8 mouse cellular contexts compared by ENCODE assay signal in genomic region chr10:76530922-76531321, GRCm38 (mm10). TPM values are rescaled to one million over a fixed set of nuclear protein-coding genes. Genes with fewer than 3 reads are reported as not detected.
DNase-seq lines count a peak whose midpoint lies in the region; ATAC-seq lines count a peak whose summit lies in the region.

No protein-coding gene starts in this region.

- H3K4me3 ChIP-seq in kidney, embryonic 15.5 days (replicated peaks), result peak overlapping the region; percentile 75
- H3K4me3 ChIP-seq in embryonic facial prominence, embryonic 11.5 days (ENCODE audit: low read depth, low read length), result peak overlapping the region; percentile 51
- H3K4me3 ChIP-seq in intestine, embryonic 15.5 days (replicated peaks), result peak overlapping the region; percentile 71

- peak overlapping the region; percentile 92 for H3K4me2 ChIP-seq in kidney, embryonic 15.5 days
- H3K4me2 ChIP-seq in embryonic facial prominence, embryonic 11.5 days (ENCODE audit: low read depth, low read length), result peak overlapping the region; percentile 85
- H3K4me2 ChIP-seq in intestine, embryonic 15.5 days (replicated peaks), result peak overlapping the region; percentile 89

- ATAC-seq in kidney, embryonic 15.5 days (replicated peaks; ENCODE audit: low FRiP score), result no peak; the same call in 1 of the 2 replicates
- peak; percentile 66 for ATAC-seq in embryonic facial prominence, embryonic 11.5 days (replicated peaks; ENCODE audit: insufficient number of reproducible peaks, low FRiP score, low TSS enrichment, low read depth)
- no peak for ATAC-seq in intestine, embryonic 15.5 days
- ATAC-seq in monocyte, adult 5-6 weeks (replicated peaks; ENCODE audit: insufficient number of reproducible peaks, low FRiP score, low TSS enrichment, poor library complexity, severe bottlenecking), result peak; percentile 35

- H3K27me3 ChIP-seq in kidney, embryonic 15.5 days, result no peaks in the 10 kb centered on the region
- no peaks in the 10 kb centered on the region for H3K27me3 ChIP-seq in embryonic facial prominence, embryonic 11.5 days (ENCODE audit: control insufficient read depth, insufficient read depth, low read length)
- no peaks in the 10 kb centered on the region for H3K27me3 ChIP-seq in intestine, embryonic 15.5 days (replicated peaks)

- H3K36me3 ChIP-seq in kidney, embryonic 15.5 days, result peaks cover 18% of the 10 kb centered on the region
- H3K36me3 ChIP-seq in embryonic facial prominence, embryonic 11.5 days (replicated peaks; ENCODE audit: control insufficient read depth, insufficient read depth, low read depth, low read length), result no peaks in the 10 kb centered on the region
- peaks cover 14% of the 10 kb centered on the region for H3K36me3 ChIP-seq in intestine, embryonic 15.5 days

- DNase-seq in kidney, adult 11 months, result no peak
- no peak for DNase-seq in embryonic facial prominence, embryonic 11.5 days (ENCODE audit: low spot score)
- no peak for DNase-seq in adipocyte (ENCODE audit: low spot score)
- no peak for DNase-seq in cerebellum, adult 11 months
- DNase-seq in frontal cortex, postnatal 14 days (ENCODE audit: low spot score in 2 of 2), result no peak

- H3K4me1 ChIP-seq in kidney, embryonic 15.5 days, result peaks cover 9% of the 10 kb centered on the region
- H3K4me1 ChIP-seq in embryonic facial prominence, embryonic 11.5 days (ENCODE audit: control insufficient read depth, insufficient read depth, low read length), result no peaks in the 10 kb centered on the region
- peaks cover 10% of the 10 kb centered on the region; the same call in 1 of the 2 replicates for H3K4me1 ChIP-seq in intestine, embryonic 15.5 days (replicated peaks)

- H3K27ac ChIP-seq in kidney, embryonic 15.5 days, result peak overlapping the region; percentile 73; the same call in 1 of the 2 replicates
- H3K27ac ChIP-seq in embryonic facial prominence, embryonic 11.5 days (replicated peaks; ENCODE audit: low read depth, low read length), result no peak overlapping the region
- peak overlapping the region; percentile 34; the same call in 1 of the 2 replicates for H3K27ac ChIP-seq in intestine, embryonic 15.5 days

- H3K9me3 ChIP-seq in kidney, embryonic 15.5 days (replicated peaks), result no peaks in the 10 kb centered on the region
- no peaks in the 10 kb centered on the region for H3K9me3 ChIP-seq in embryonic facial prominence, embryonic 11.5 days (replicated peaks; ENCODE audit: control insufficient read depth, low read length)
- no peaks in the 10 kb centered on the region for H3K9me3 ChIP-seq in intestine, embryonic 15.5 days

- WGBS in kidney, embryonic 15.5 days, result under 1% methylated on average over 11 of the region's 11 CpGs
- 3% methylated on average over 11 of the region's 11 CpGs for WGBS in embryonic facial prominence, embryonic 11.5 days
- 1% methylated on average over 11 of the region's 11 CpGs for WGBS in intestine, embryonic 15.5 days

- peak overlapping the region; percentile 65 for H3K9ac ChIP-seq in kidney, embryonic 15.5 days
- peak overlapping the region; percentile 14 for H3K9ac ChIP-seq in embryonic facial prominence, embryonic 11.5 days (replicated peaks; ENCODE audit: low read length)
- H3K9ac ChIP-seq in intestine, embryonic 15.5 days, result peak overlapping the region; percentile 70; the same call in 1 of the 2 replicates

RNA-seq across cellular contexts. Expression of gene Lss, which starts 0.5 kb away (rescaled TPM):
- 19.0 and 27.4 TPM in 2 replicates for polyA plus RNA-seq in kidney, embryonic 15.5 days (2015; fragmentation: Nextera tagmentation; extraction: Ambion mirVana)
- polyA plus RNA-seq in embryonic facial prominence, embryonic 11.5 days (2014; fragmentation: Nextera tagmentation; extraction: Ambion mirVana), result 26.9 and 36.2 TPM in 2 replicates
- 60.2 and 67.2 TPM in 2 replicates for polyA plus RNA-seq in intestine, embryonic 15.5 days (2015; fragmentation: Nextera tagmentation; extraction: Ambion mirVana)
- 4.4 to 8.6 TPM (median 4.7 TPM) in 3 replicates for total RNA-seq in monocyte, adult 5-6 weeks (2017)

RNA-seq across cellular contexts. Expression of gene Spatc1l, which starts 31.1 kb away (rescaled TPM):
- polyA plus RNA-seq in kidney, embryonic 15.5 days (2015; fragmentation: Nextera tagmentation; extraction: Ambion mirVana), result not detected in 2 replicates
- not detected in 2 replicates for polyA plus RNA-seq in embryonic facial prominence, embryonic 11.5 days (2014; fragmentation: Nextera tagmentation; extraction: Ambion mirVana)
- not detected in 2 replicates for polyA plus RNA-seq in intestine, embryonic 15.5 days (2015; fragmentation: Nextera tagmentation; extraction: Ambion mirVana)
- total RNA-seq in monocyte, adult 5-6 weeks (2017), result 0.87 TPM in 1 of 3 replicates, not detected in the others

RNA-seq across cellular contexts. Expression of gene Ftcd, which starts 44.5 kb away (rescaled TPM):
- 0.66 and 0.97 TPM in 2 replicates for polyA plus RNA-seq in kidney, embryonic 15.5 days (2015; fragmentation: Nextera tagmentation; extraction: Ambion mirVana)
- not detected in 2 replicates for polyA plus RNA-seq in embryonic facial prominence, embryonic 11.5 days (2014; fragmentation: Nextera tagmentation; extraction: Ambion mirVana)
- polyA plus RNA-seq in intestine, embryonic 15.5 days (2015; fragmentation: Nextera tagmentation; extraction: Ambion mirVana), result 0.64 and 1.3 TPM in 2 replicates
- not detected in 3 replicates for total RNA-seq in monocyte, adult 5-6 weeks (2017)

Comparison
In these comparisons a context has a peak if more than half of its experiments do, and no peak if none do; other contexts are left out.
1. ATAC-seq: peak in embryonic facial prominence, embryonic 11.5 days (single experiment) and monocyte, adult 5-6 weeks (single experiment); none in kidney, embryonic 15.5 days (single experiment) and intestine, embryonic 15.5 days (single experiment).
2. H3K9ac ChIP-seq: peak in every context shown above with its lines; median percentile 70 in intestine, embryonic 15.5 days; 65 in kidney, embryonic 15.5 days; 14 in embryonic facial prominence, embryonic 11.5 days.
3. Peak in every context shown above with its lines, with median percentiles within 50 percentile points of each other: H3K4me2 ChIP-seq and H3K4me3 ChIP-seq.